1 mouse cellular context compared by ENCODE assay signal in genomic region chr6:29242265-29242664, GRCm38 (mm10).
TF ChIP-seq lines count a peak whose summit lies in the region.

No protein-coding gene starts in this region.

TF ChIP-seq in MEL, 35 proteins besides CTCF, POLR2A, EP300 and RAD21 (continued from another document):
- TF ChIP-seq GABPA (IDR thresholded peaks at IDR 0.05; ENCODE audit: low read depth, low read length) (no peak), MXI1 (IDR thresholded peaks at IDR 0.05; ENCODE audit: low read depth, low read length) (0 out of 2 replicates have a peak, but pooled peaks have one; percentile 19)
